Mouse (Mus musculus): ENCODE measurements around the gene Cdk9. TPM values are rescaled to one million over a fixed set of nuclear protein-coding genes. Genes with fewer than 3 reads are reported as not detected.
A peak's percentile ranks its signal among the peaks of the same experiment; 100 is the strongest.

Cdk9 gene
- polyA plus RNA-seq, 1 experiment = 76.6 TPM

DNA sequence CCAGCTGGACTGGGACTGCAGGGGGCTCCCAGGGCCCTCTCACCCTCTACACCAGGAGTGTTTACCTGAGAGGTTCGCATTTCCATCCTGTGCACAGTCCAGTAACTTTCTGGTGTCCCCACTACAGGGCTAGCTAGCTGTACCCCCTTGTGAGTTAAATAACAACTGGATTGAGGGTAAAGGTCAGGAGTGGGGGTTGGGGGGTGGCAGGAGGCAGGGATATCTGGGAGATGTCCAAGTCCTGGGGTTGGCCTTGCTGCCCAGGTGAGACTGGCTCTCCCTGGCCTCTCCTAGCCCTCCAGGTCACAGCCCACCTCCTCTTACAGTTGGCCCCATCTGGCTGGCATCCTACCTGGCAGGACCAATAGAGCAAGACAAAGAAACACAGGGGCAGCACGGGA is 8.9 kb downstream of the Cdk9 start, which contains the start of gene Fpgs:
TSS of gene Fpgs (minus strand) at position 125 of the 401 bp plus-strand sequence.
- no peak within 1 kb of the TSS for H3K4me2 ChIP-seq (ENCODE audit: low read depth)
- peaks cover 35% of the 10 kb centered on the region for H3K36me3 ChIP-seq (ENCODE audit: control insufficient read depth, insufficient read depth)
- TF ChIP-seq USF1 (IDR thresholded peaks at IDR 0.05; ENCODE audit: low read depth) (no peak), POLR2A (IDR thresholded peaks at IDR 0.05; ENCODE audit: insufficient read length, low read depth) (no peak), TCF3 (IDR thresholded peaks at IDR 0.05; ENCODE audit: insufficient read length, low read depth) (no peak), SRF (IDR thresholded peaks at IDR 0.05; ENCODE audit: control insufficient read depth, insufficient read length, low read depth) (no peak), E2F4 (IDR thresholded peaks at IDR 0.05; ENCODE audit: insufficient read depth) (no peak), CEBPB (IDR thresholded peaks at IDR 0.05; ENCODE audit: insufficient read depth, poor library complexity, severe bottlenecking) (no peak), POLR2AphosphoS2 (IDR thresholded peaks at IDR 0.05; ENCODE audit: insufficient read length, low read depth) (no peak), TCF12 (IDR thresholded peaks at IDR 0.05; ENCODE audit: insufficient read depth, poor library complexity, severe bottlenecking) (no peak), MYOD1 (IDR thresholded peaks at IDR 0.05; ENCODE audit: control insufficient read depth in 1 of 3, insufficient read length in 2 of 3, low read depth in 2 of 3) (no peak), MYOG (IDR thresholded peaks at IDR 0.05; ENCODE audit: control insufficient read depth in 1 of 3, insufficient read depth in 1 of 3, insufficient read length in 2 of 3, low read depth in 2 of 3) (no peak), REST (IDR thresholded peaks at IDR 0.05; ENCODE audit: insufficient read depth, insufficient read length) (no peak), MAX (IDR thresholded peaks at IDR 0.05; ENCODE audit: low read depth) (no peak)
- no peak within 1 kb of the TSS for H3ac ChIP-seq (ENCODE audit: control insufficient read depth, insufficient read length)
- no peak within 1 kb of the TSS for H3K4me3 ChIP-seq
- H3K79me2 ChIP-seq (ENCODE audit: control insufficient read depth, insufficient read depth) = peaks cover 15% of the 10 kb centered on the region
- H3K27me3 ChIP-seq (ENCODE audit: control insufficient read depth, insufficient read depth, insufficient read length) = no peaks in the 10 kb centered on the region

GRCm38 (mm10) chr2:32703046-32703445 is 9.8 kb downstream of the Cdk9 start:
- Histone ChIP-seq H3K36me3 (ENCODE audit: control insufficient read depth, insufficient read depth) (peaks cover 26% of the 10 kb centered on the region), H3ac (ENCODE audit: control insufficient read depth, insufficient read length) (no peak overlapping the region), H3K4me2 (ENCODE audit: low read depth) (no peak overlapping the region), H3K79me2 (ENCODE audit: control insufficient read depth, insufficient read depth) (peaks cover 6% of the 10 kb centered on the region), H3K27me3 (ENCODE audit: control insufficient read depth, insufficient read depth, insufficient read length) (no peaks in the 10 kb centered on the region), H3K4me3 (no peak overlapping the region)
- no peak for TF ChIP-seq MAX (IDR thresholded peaks at IDR 0.05; ENCODE audit: low read depth)
- TF ChIP-seq E2F4 (IDR thresholded peaks at IDR 0.05; ENCODE audit: insufficient read depth) = no peak
- no peak for TF ChIP-seq POLR2A (IDR thresholded peaks at IDR 0.05; ENCODE audit: insufficient read length, low read depth)
- no peak for TF ChIP-seq SRF (IDR thresholded peaks at IDR 0.05; ENCODE audit: control insufficient read depth, insufficient read length, low read depth)
- TF ChIP-seq TCF3 (IDR thresholded peaks at IDR 0.05; ENCODE audit: insufficient read length, low read depth) = no peak
- no peak for TF ChIP-seq REST (IDR thresholded peaks at IDR 0.05; ENCODE audit: insufficient read depth, insufficient read length)

- Histone ChIP-seq H3K79me2 (ENCODE audit: control insufficient read depth, insufficient read depth) (no peaks in the 10 kb centered on the region), H3K4me3 (no peak overlapping the region), H3ac (ENCODE audit: control insufficient read depth, insufficient read length) (no peak overlapping the region), H3K4me2 (ENCODE audit: low read depth) (no peak overlapping the region), H3K27me3 (ENCODE audit: control insufficient read depth, insufficient read depth, insufficient read length) (no peaks in the 10 kb centered on the region), H3K36me3 (ENCODE audit: control insufficient read depth, insufficient read depth) (peaks cover 8% of the 10 kb centered on the region)
- no peak for TF ChIP-seq MYOG (IDR thresholded peaks at IDR 0.05; ENCODE audit: control insufficient read depth in 1 of 3, insufficient read depth in 1 of 3, insufficient read length in 2 of 3, low read depth in 2 of 3)
- TF ChIP-seq TCF3 (IDR thresholded peaks at IDR 0.05; ENCODE audit: insufficient read length, low read depth) = no peak
- TF ChIP-seq CEBPB (IDR thresholded peaks at IDR 0.05; ENCODE audit: insufficient read depth, poor library complexity, severe bottlenecking) = no peak
- no peak for TF ChIP-seq USF1 (IDR thresholded peaks at IDR 0.05; ENCODE audit: low read depth)
- no peak for TF ChIP-seq E2F4 (IDR thresholded peaks at IDR 0.05; ENCODE audit: insufficient read depth)
- TF ChIP-seq MAX (IDR thresholded peaks at IDR 0.05; ENCODE audit: low read depth) = no peak
- no peak for TF ChIP-seq TCF12 (IDR thresholded peaks at IDR 0.05; ENCODE audit: insufficient read depth, poor library complexity, severe bottlenecking)
Observed at GRCm38 (mm10) chr2:32700966-32701743, 11.7 kb downstream of the Cdk9 start.

- Histone ChIP-seq H3ac (ENCODE audit: control insufficient read depth, insufficient read length) (no peak overlapping the region), H3K27me3 (ENCODE audit: control insufficient read depth, insufficient read depth, insufficient read length) (no peaks in the 10 kb centered on the region), H3K4me3 (no peak overlapping the region), H3K36me3 (ENCODE audit: control insufficient read depth, insufficient read depth) (no peaks in the 10 kb centered on the region), H3K79me2 (ENCODE audit: control insufficient read depth, insufficient read depth) (no peaks in the 10 kb centered on the region), H3K4me2 (ENCODE audit: low read depth) (no peak overlapping the region)
- no peak for TF ChIP-seq CEBPB (IDR thresholded peaks at IDR 0.05; ENCODE audit: insufficient read depth, poor library complexity, severe bottlenecking)
- no peak for TF ChIP-seq USF1 (IDR thresholded peaks at IDR 0.05; ENCODE audit: low read depth)
- TF ChIP-seq POLR2AphosphoS2 (IDR thresholded peaks at IDR 0.05; ENCODE audit: insufficient read length, low read depth) = no peak
- no peak for TF ChIP-seq MYOG (IDR thresholded peaks at IDR 0.05; ENCODE audit: control insufficient read depth in 1 of 3, insufficient read depth in 1 of 3, insufficient read length in 2 of 3, low read depth in 2 of 3)
Observed at GRCm38 (mm10) chr2:32699680-32700079, 13.2 kb downstream of the Cdk9 start.

- Histone ChIP-seq H3ac (ENCODE audit: control insufficient read depth, insufficient read length) (no peak overlapping the region), H3K4me2 (ENCODE audit: low read depth) (peak overlapping the region; percentile 77), H3K79me2 (ENCODE audit: control insufficient read depth, insufficient read depth) (peaks cover 7% of the 10 kb centered on the region), H3K27me3 (ENCODE audit: control insufficient read depth, insufficient read depth, insufficient read length) (no peaks in the 10 kb centered on the region), H3K36me3 (ENCODE audit: control insufficient read depth, insufficient read depth) (no peaks in the 10 kb centered on the region), H3K4me3 (peak overlapping the region; percentile 75)
- no peak for TF ChIP-seq CEBPB (IDR thresholded peaks at IDR 0.05; ENCODE audit: insufficient read depth, poor library complexity, severe bottlenecking)
- no peak for TF ChIP-seq POLR2A (IDR thresholded peaks at IDR 0.05; ENCODE audit: insufficient read length, low read depth)
- TF ChIP-seq SRF (IDR thresholded peaks at IDR 0.05; ENCODE audit: control insufficient read depth, insufficient read length, low read depth) = no peak
- TF ChIP-seq MYOD1 (IDR thresholded peaks at IDR 0.05; ENCODE audit: control insufficient read depth in 1 of 3, insufficient read length in 2 of 3, low read depth in 2 of 3) = no peak
- TF ChIP-seq REST (IDR thresholded peaks at IDR 0.05; ENCODE audit: insufficient read depth, insufficient read length) = no peak
- TF ChIP-seq E2F4 (IDR thresholded peaks at IDR 0.05; ENCODE audit: insufficient read depth) = no peak
- TF ChIP-seq TCF12 (IDR thresholded peaks at IDR 0.05; ENCODE audit: insufficient read depth, poor library complexity, severe bottlenecking) = no peak
- TF ChIP-seq TCF3 (IDR thresholded peaks at IDR 0.05; ENCODE audit: insufficient read length, low read depth) = no peak
- no peak for TF ChIP-seq MYOG (IDR thresholded peaks at IDR 0.05; ENCODE audit: control insufficient read depth in 1 of 3, insufficient read depth in 1 of 3, insufficient read length in 2 of 3, low read depth in 2 of 3)
- no peak for TF ChIP-seq MAX (IDR thresholded peaks at IDR 0.05; ENCODE audit: low read depth)
- no peak for TF ChIP-seq POLR2AphosphoS2 (IDR thresholded peaks at IDR 0.05; ENCODE audit: insufficient read length, low read depth)
- no peak for TF ChIP-seq USF1 (IDR thresholded peaks at IDR 0.05; ENCODE audit: low read depth)
Observed at GRCm38 (mm10) chr2:32694691-32695090, 18.2 kb downstream of the Cdk9 start.
